17 mouse cellular contexts compared by ENCODE assay signal in the genomic region with DNA sequence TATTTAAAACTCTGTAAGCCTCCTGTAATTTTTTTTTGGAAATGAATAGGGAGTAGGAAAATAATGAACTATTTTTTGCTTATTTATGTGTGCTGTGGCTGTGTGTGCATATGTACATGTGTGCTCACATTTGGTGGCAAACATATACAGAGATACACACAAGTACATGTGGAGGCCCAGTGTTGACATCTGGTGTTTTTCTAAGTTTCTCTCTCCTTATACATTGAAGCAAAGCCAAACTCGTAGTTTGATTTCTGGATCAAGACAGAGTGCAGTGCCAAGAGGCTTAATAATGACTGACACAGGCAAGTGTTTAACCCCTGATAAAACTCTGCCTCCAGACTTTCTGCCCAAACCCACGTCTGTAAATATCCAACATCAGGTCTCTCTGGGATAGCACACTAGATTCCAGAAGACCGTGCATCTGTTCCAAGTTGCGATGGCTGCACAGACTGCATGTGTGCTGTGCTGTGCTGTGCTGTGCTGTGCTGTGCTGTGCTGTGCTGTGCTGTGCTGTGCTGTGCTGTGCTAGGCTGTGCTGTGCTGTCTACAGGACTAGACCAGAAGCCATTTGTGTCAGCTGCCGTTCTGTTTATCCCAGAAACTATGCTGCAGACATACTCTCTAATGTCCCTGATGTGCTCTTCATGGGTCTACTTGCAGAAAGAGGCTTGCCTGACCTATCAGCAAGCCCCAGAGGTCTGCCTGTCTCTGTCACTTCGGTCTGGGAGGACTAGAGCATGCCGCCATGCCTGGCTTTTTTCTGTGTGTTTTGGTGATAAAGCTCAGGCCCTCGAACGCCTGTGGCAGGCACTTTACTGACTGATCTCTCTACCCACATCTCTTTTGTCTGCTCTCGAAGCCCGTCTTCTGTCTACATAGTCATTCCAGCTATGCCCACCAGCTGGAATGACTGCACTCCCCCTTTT.
DNase-seq lines count a peak whose midpoint lies in the region; ATAC-seq and TF ChIP-seq lines count a peak whose summit lies in the region.
"Had no signal": no experiment of that assay in that cellular context is flagged by ENCODE, and none has a peak within 500 bp of the region (broad histone marks: within the 10 kb centered on the region; RNA-seq: fewer than 3 reads in every experiment).

No protein-coding gene starts in this region.

- H3K4me3 ChIP-seq in heart, embryonic 13.5 days: no peak overlapping the region
- H3K4me3 ChIP-seq in midbrain, embryonic 10.5 days: no peak overlapping the region
- no peak overlapping the region for H3K4me3 ChIP-seq in midbrain, postnatal 0 days (ENCODE audit: low read depth, low read length)
- H3K4me3 ChIP-seq in forebrain, postnatal 0 days (ENCODE audit: low read depth, low read length): no peak overlapping the region
- no peak overlapping the region for H3K4me3 ChIP-seq in midbrain, embryonic 14.5 days (replicated peaks; ENCODE audit: low read depth, low read length)

- no peak for ATAC-seq in heart, embryonic 13.5 days (ENCODE audit: extremely low read depth, insufficient number of reproducible peaks, low FRiP score, low TSS enrichment)
- no peak for ATAC-seq in midbrain, postnatal 0 days (ENCODE audit: low FRiP score)
- peak; percentile 60 for ATAC-seq in forebrain, postnatal 0 days
- ATAC-seq in midbrain, embryonic 14.5 days (ENCODE audit: low FRiP score, low TSS enrichment): no peak
- ATAC-seq: CD4-positive, CD25-positive, alpha-beta regulatory T cell, adult 4 months had no signal

- TF ChIP-seq CTCF in midbrain, postnatal 0 days (IDR thresholded peaks at IDR 0.05): no peak
- TF ChIP-seq CTCF in forebrain, postnatal 0 days (IDR thresholded peaks at IDR 0.05; ENCODE audit: low read depth): no peak

- peak overlapping the region; percentile 30 for H3K9ac ChIP-seq in heart, embryonic 13.5 days
- H3K9ac ChIP-seq in midbrain, postnatal 0 days (replicated peaks; ENCODE audit: low read length, poor library complexity, severe bottlenecking): no peak overlapping the region
- no peak overlapping the region for H3K9ac ChIP-seq in forebrain, postnatal 0 days
- no peak overlapping the region for H3K9ac ChIP-seq in midbrain, embryonic 14.5 days (replicated peaks; ENCODE audit: low read length)

- H3K36me3 ChIP-seq in heart, embryonic 13.5 days: no peaks in the 10 kb centered on the region
- H3K36me3 ChIP-seq in midbrain, embryonic 10.5 days: peaks cover 4% of the 10 kb centered on the region; the same call in 1 of the 2 replicates
- no peaks in the 10 kb centered on the region for H3K36me3 ChIP-seq in midbrain, postnatal 0 days (ENCODE audit: insufficient read depth, low read length)
- no peaks in the 10 kb centered on the region for H3K36me3 ChIP-seq in forebrain, postnatal 0 days (ENCODE audit: insufficient read depth)
- no peaks in the 10 kb centered on the region for H3K36me3 ChIP-seq in midbrain, embryonic 14.5 days (ENCODE audit: control insufficient read depth, insufficient read depth, low read length)

- 0 out of 2 replicates have a peak overlapping the region, but pooled peaks have one; percentile 7 for H3K4me2 ChIP-seq in heart, embryonic 13.5 days
- no peak overlapping the region for H3K4me2 ChIP-seq in midbrain, postnatal 0 days (ENCODE audit: low read depth, low read length, poor library complexity, severe bottlenecking)
- H3K4me2 ChIP-seq in forebrain, postnatal 0 days (ENCODE audit: low read depth): no peak overlapping the region
- H3K4me2 ChIP-seq in midbrain, embryonic 14.5 days (ENCODE audit: low read length): no peak overlapping the region

- DNase-seq in heart, adult 8-10 months (ENCODE audit: low spot score): no peak
- DNase-seq in midbrain, embryonic 10.5 days (ENCODE audit: low spot score): no peak
- DNase-seq in midbrain, postnatal 0 days (ENCODE audit: low spot score): no peak
- DNase-seq in forebrain, postnatal 0 days: no peak
- DNase-seq in midbrain, embryonic 14.5 days: no peak
- no peak for DNase-seq in kidney, adult 8-10 months
- DNase-seq: cerebellum, adult 8-10 months; embryo, embryonic 11 days; gastrocnemius, postnatal 36 days; heart, postnatal 4 days; kidney, adult 11 months; kidney, postnatal 36 days; layer of hippocampus, postnatal 36 days; right cerebral cortex, postnatal 14 days; thymus, postnatal 25 days had no signal

- H3K9me3 ChIP-seq in heart, embryonic 13.5 days: 0 out of 2 replicates have a peak, but pooled peaks cover 3% of the 10 kb centered on the region
- H3K9me3 ChIP-seq in midbrain, embryonic 10.5 days (replicated peaks): no peaks in the 10 kb centered on the region
- no peaks in the 10 kb centered on the region for H3K9me3 ChIP-seq in midbrain, postnatal 0 days (ENCODE audit: low read length)
- H3K9me3 ChIP-seq in forebrain, postnatal 0 days (ENCODE audit: low read length): no peaks in the 10 kb centered on the region
- H3K9me3 ChIP-seq in midbrain, embryonic 14.5 days (ENCODE audit: control insufficient read depth, low read length): no peaks in the 10 kb centered on the region

- H3K27ac ChIP-seq in heart, embryonic 13.5 days (replicated peaks): peak overlapping the region; percentile 46
- H3K27ac ChIP-seq in midbrain, embryonic 10.5 days (replicated peaks): peak overlapping the region; percentile 85
- H3K27ac ChIP-seq in midbrain, postnatal 0 days (ENCODE audit: low read depth, low read length): no peak overlapping the region
- H3K27ac ChIP-seq in forebrain, postnatal 0 days (ENCODE audit: low read depth, low read length): no peak overlapping the region
- H3K27ac ChIP-seq in midbrain, embryonic 14.5 days (replicated peaks; ENCODE audit: low read depth, low read length): 0 out of 2 replicates have a peak overlapping the region, but pooled peaks have one; percentile 32

- H3K4me1 ChIP-seq in heart, embryonic 13.5 days: peaks cover 51% of the 10 kb centered on the region
- peaks cover 96% of the 10 kb centered on the region for H3K4me1 ChIP-seq in midbrain, embryonic 10.5 days
- H3K4me1 ChIP-seq in midbrain, postnatal 0 days (ENCODE audit: insufficient read depth, low read length): peaks cover 23% of the 10 kb centered on the region
- H3K4me1 ChIP-seq in forebrain, postnatal 0 days (ENCODE audit: insufficient read depth): no peaks in the 10 kb centered on the region
- H3K4me1 ChIP-seq in midbrain, embryonic 14.5 days (ENCODE audit: control insufficient read depth, insufficient read depth, low read length): peaks cover 56% of the 10 kb centered on the region

- WGBS in heart, embryonic 13.5 days: 30% methylated on average over 11 of the region's 11 CpGs
- 76% methylated on average over 11 of the region's 11 CpGs for WGBS in midbrain, embryonic 10.5 days
- 61% methylated on average over 11 of the region's 11 CpGs for WGBS in midbrain, postnatal 0 days
- 62% methylated on average over 11 of the region's 11 CpGs for whole genome bisulfite sequencing in forebrain, postnatal 0 days
- 52% methylated on average over 11 of the region's 11 CpGs for WGBS in midbrain, embryonic 14.5 days

- H3K27me3 ChIP-seq in heart, embryonic 13.5 days (replicated peaks): no peaks in the 10 kb centered on the region
- H3K27me3 ChIP-seq in midbrain, embryonic 10.5 days (ENCODE audit: low read depth, poor library complexity, severe bottlenecking): no peaks in the 10 kb centered on the region
- no peaks in the 10 kb centered on the region for H3K27me3 ChIP-seq in midbrain, postnatal 0 days (ENCODE audit: insufficient read depth, low read length)
- H3K27me3 ChIP-seq in forebrain, postnatal 0 days (ENCODE audit: insufficient read depth, low read length): no peaks in the 10 kb centered on the region
- no peaks in the 10 kb centered on the region for H3K27me3 ChIP-seq in midbrain, embryonic 14.5 days (ENCODE audit: control insufficient read depth, insufficient read depth, low read length)

Comparison
In these comparisons a context has a peak if more than half of its experiments do, and no peak if none do; other contexts are left out.
1. H3K27ac ChIP-seq: peak in heart, embryonic 13.5 days (single experiment), midbrain, embryonic 10.5 days (single experiment) and midbrain, embryonic 14.5 days (single experiment); none in midbrain, postnatal 0 days (single experiment) and forebrain, postnatal 0 days (single experiment).